Mouse (Mus musculus): ENCODE data around the gene Cck. TPM values are rescaled to one million over a fixed set of nuclear protein-coding genes. Genes with fewer than 3 reads are reported as not detected.
A peak's percentile ranks its signal among the peaks of the same experiment; 100 is the strongest.

Gene Cck
- polyA plus RNA-seq, 1 experiment from 2014 or later: 88.3 TPM

- ATAC-seq: no peak
- WGBS: 78% methylated on average over 13 of the region's 13 CpGs
- H3K9me3 ChIP-seq (ENCODE audit: control insufficient read depth, low read length): no peaks in the 10 kb centered on the region
- H3K36me3 ChIP-seq (ENCODE audit: control insufficient read depth, insufficient read depth, low read length): peaks cover 37% of the 10 kb centered on the region
- no peak overlapping the region for H3K27ac ChIP-seq (ENCODE audit: low read depth, low read length)
- no peak overlapping the region for H3K4me3 ChIP-seq (ENCODE audit: low read length)
- H3K4me1 ChIP-seq (ENCODE audit: control insufficient read depth, insufficient read depth, low read depth, low read length): no peaks in the 10 kb centered on the region
- H3K9ac ChIP-seq (ENCODE audit: low read depth, low read length): no peak overlapping the region
- no peak overlapping the region for H3K4me2 ChIP-seq (ENCODE audit: low read length)
- H3K27me3 ChIP-seq (replicated peaks; ENCODE audit: control insufficient read depth, insufficient read depth, low read length): no peaks in the 10 kb centered on the region
Observed at GRCm38 (mm10) chr9:121446431-121446831, 49.1 kb downstream of the Cck start.

GRCm38 (mm10) chr9:121445364-121445763, 50.1 kb downstream of the Cck start:
- Histone ChIP-seq H3K27ac (ENCODE audit: low read depth, low read length) (no peak overlapping the region), H3K4me1 (ENCODE audit: control insufficient read depth, insufficient read depth, low read depth, low read length) (no peaks in the 10 kb centered on the region), H3K36me3 (ENCODE audit: control insufficient read depth, insufficient read depth, low read length) (peaks cover 37% of the 10 kb centered on the region), H3K4me3 (ENCODE audit: low read length) (no peak overlapping the region), H3K9ac (ENCODE audit: low read depth, low read length) (no peak overlapping the region), H3K27me3 (replicated peaks; ENCODE audit: control insufficient read depth, insufficient read depth, low read length) (no peaks in the 10 kb centered on the region), H3K4me2 (ENCODE audit: low read length) (no peak overlapping the region), H3K9me3 (ENCODE audit: control insufficient read depth, low read length) (no peaks in the 10 kb centered on the region)
- no peak for ATAC-seq
- 93% methylated on average over 2 of the region's 2 CpGs for WGBS

GRCm38 (mm10) chr9:121444367-121444707, 51.2 kb downstream of the Cck start:
- H3K4me3 ChIP-seq (ENCODE audit: low read length): no peak overlapping the region

GRCm38 (mm10) chr9:121443696-121444366, 51.7 kb downstream of the Cck start:
- Histone ChIP-seq H3K36me3 (ENCODE audit: control insufficient read depth, insufficient read depth, low read length) (peaks cover 28% of the 10 kb centered on the region), H3K27me3 (replicated peaks; ENCODE audit: control insufficient read depth, insufficient read depth, low read length) (no peaks in the 10 kb centered on the region), H3K4me1 (ENCODE audit: control insufficient read depth, insufficient read depth, low read depth, low read length) (no peaks in the 10 kb centered on the region), H3K27ac (ENCODE audit: low read depth, low read length) (no peak overlapping the region; the same call in 1 of the 2 replicates), H3K9ac (ENCODE audit: low read depth, low read length) (no peak overlapping the region), H3K4me2 (ENCODE audit: low read length) (no peak overlapping the region), H3K4me3 (ENCODE audit: low read length) (no peak overlapping the region), H3K9me3 (ENCODE audit: control insufficient read depth, low read length) (no peaks in the 10 kb centered on the region)
- 66% methylated on average over 31 of the region's 31 CpGs for WGBS
- ATAC-seq: peak; percentile 32; the same call in 1 of the 2 replicates

More at GRCm38 (mm10) chr9:121444367-121444707, 51.2 kb downstream of the Cck start:
- H3K9me3 ChIP-seq (ENCODE audit: control insufficient read depth, low read length): no peaks in the 10 kb centered on the region
- ATAC-seq: no peak
- H3K4me1 ChIP-seq (ENCODE audit: control insufficient read depth, insufficient read depth, low read depth, low read length): no peaks in the 10 kb centered on the region
- no peak overlapping the region for H3K4me2 ChIP-seq (ENCODE audit: low read length)
- no peak overlapping the region for H3K9ac ChIP-seq (ENCODE audit: low read depth, low read length)
- 52% methylated on average over 3 of the region's 3 CpGs for WGBS
- H3K36me3 ChIP-seq (ENCODE audit: control insufficient read depth, insufficient read depth, low read length): peaks cover 32% of the 10 kb centered on the region
- no peak overlapping the region for H3K27ac ChIP-seq (ENCODE audit: low read depth, low read length)
- no peaks in the 10 kb centered on the region for H3K27me3 ChIP-seq (replicated peaks; ENCODE audit: control insufficient read depth, insufficient read depth, low read length)

- whole genome bisulfite sequencing: 89% methylated on average over 1 of the region's 1 CpGs
- Histone ChIP-seq H3K27ac (ENCODE audit: low read depth, low read length) (no peak overlapping the region), H3K9ac (ENCODE audit: low read depth, low read length) (no peak overlapping the region), H3K4me3 (ENCODE audit: low read length) (no peak overlapping the region), H3K4me2 (ENCODE audit: low read length) (no peak overlapping the region), H3K27me3 (replicated peaks; ENCODE audit: control insufficient read depth, insufficient read depth, low read length) (no peaks in the 10 kb centered on the region), H3K36me3 (ENCODE audit: control insufficient read depth, insufficient read depth, low read length) (peaks cover 15% of the 10 kb centered on the region), H3K4me1 (ENCODE audit: control insufficient read depth, insufficient read depth, low read depth, low read length) (no peaks in the 10 kb centered on the region), H3K9me3 (ENCODE audit: control insufficient read depth, low read length) (no peaks in the 10 kb centered on the region)
- no peak for ATAC-seq
Observed at GRCm38 (mm10) chr9:121442145-121442544, 53.3 kb downstream of the Cck start.

Other genes with a start within 250 kb of the Cck start
- gene Ulk4, start 218.5 kb downstream of the Cck start, polyA plus RNA-seq (2015; fragmentation: Nextera tagmentation; extraction: Ambion mirVana): 75.8 and 79.9 TPM in 2 replicates
- 57.8 and 59.3 TPM in 2 replicates for gene Trak1, start 198.2 kb downstream of the Cck start, polyA plus RNA-seq (2015; fragmentation: Nextera tagmentation; extraction: Ambion mirVana)
- gene Lyzl4, start 146.4 kb upstream of the Cck start, polyA plus RNA-seq (2015; fragmentation: Nextera tagmentation; extraction: Ambion mirVana): 0.16 TPM in 1 of 2 replicates, not detected in the other
- 0.49 and 0.80 TPM in 2 replicates for gene Vipr1, start 147.0 kb upstream of the Cck start, polyA plus RNA-seq (2015; fragmentation: Nextera tagmentation; extraction: Ambion mirVana)
- gene Sec22c, start 209.8 kb upstream of the Cck start, polyA plus RNA-seq (2015; fragmentation: Nextera tagmentation; extraction: Ambion mirVana): 29.2 and 30.4 TPM in 2 replicates
- gene Ss18l2, start 214.6 kb upstream of the Cck start, polyA plus RNA-seq (2015; fragmentation: Nextera tagmentation; extraction: Ambion mirVana): 171 and 184 TPM in 2 replicates
- 43.2 and 44.4 TPM in 2 replicates for gene Nktr, start 223.5 kb upstream of the Cck start, polyA plus RNA-seq (2015; fragmentation: Nextera tagmentation; extraction: Ambion mirVana)